Mouse (Mus musculus): ENCODE measurements around the gene Cmip. TPM values are rescaled to one million over a fixed set of nuclear protein-coding genes. Genes with fewer than 3 reads are reported as not detected.

The Cmip gene
- polyA plus RNA-seq, 1 experiment from 2014 or later, result 6.2 TPM

GRCm38 (mm10) chr8:117299204-117299603 lies 42.3 kb downstream of the Cmip start:
- peaks cover 69% of the 10 kb centered on the region for H3K4me1 ChIP-seq
- no peaks in the 10 kb centered on the region for H3K27me3 ChIP-seq (replicated peaks)
- H3K36me3 ChIP-seq, result no peaks in the 10 kb centered on the region
- H3K9me3 ChIP-seq, result no peaks in the 10 kb centered on the region
- no peak overlapping the region for H3K4me2 ChIP-seq
- H3K4me3 ChIP-seq, result no peak overlapping the region
- H3K9ac ChIP-seq, result no peak overlapping the region; the same call in 1 of the 2 replicates
- 76% methylated on average over 10 of the region's 10 CpGs for WGBS
- 0 out of 2 replicates have a peak overlapping the region, but pooled peaks have one; percentile 75 for H3K27ac ChIP-seq (replicated peaks)
- ATAC-seq (ENCODE audit: extremely low read depth, insufficient number of reproducible peaks, low FRiP score, low TSS enrichment), result no peak

- no peaks in the 10 kb centered on the region for H3K36me3 ChIP-seq
- no peak overlapping the region for H3K4me2 ChIP-seq
- WGBS, result 73% methylated on average over 7 of the region's 7 CpGs
- no peaks in the 10 kb centered on the region for H3K9me3 ChIP-seq
- H3K4me3 ChIP-seq, result no peak overlapping the region
- H3K27me3 ChIP-seq (replicated peaks), result no peaks in the 10 kb centered on the region
- peaks cover 67% of the 10 kb centered on the region for H3K4me1 ChIP-seq
- H3K27ac ChIP-seq (replicated peaks), result no peak overlapping the region
- no peak for ATAC-seq (ENCODE audit: extremely low read depth, insufficient number of reproducible peaks, low FRiP score, low TSS enrichment)
- H3K9ac ChIP-seq, result no peak overlapping the region
Observed at GRCm38 (mm10) chr8:117300188-117300587, 43.3 kb downstream of the Cmip start.

DNA sequence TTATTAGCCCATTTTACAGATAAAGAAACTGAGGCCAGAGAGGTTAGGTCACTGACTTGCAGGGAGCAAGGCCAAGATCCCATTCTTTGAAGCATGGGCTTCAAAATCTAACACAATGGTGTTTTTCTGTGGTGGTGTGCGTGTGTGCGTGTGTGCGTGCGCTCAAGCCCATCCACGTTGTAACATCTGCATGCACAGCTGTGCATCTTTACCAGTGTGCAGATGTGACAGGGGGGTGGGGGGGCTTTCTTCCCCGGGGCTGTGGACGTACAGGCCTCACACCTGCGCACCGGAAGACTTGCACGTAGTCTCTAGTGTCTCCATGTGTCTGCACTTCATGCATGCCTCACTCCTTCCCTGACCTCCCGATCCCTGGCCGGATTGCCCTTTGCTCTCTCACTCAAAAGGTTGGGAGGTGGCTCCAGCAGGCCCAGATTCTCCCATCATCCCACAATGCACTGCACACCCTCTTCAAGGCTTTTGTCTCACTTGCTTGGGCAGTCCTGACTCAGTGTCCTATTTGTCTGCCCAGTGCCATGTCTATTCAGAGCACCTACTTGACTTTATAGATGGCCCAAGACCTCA lies 44.7 kb downstream of the Cmip start:
- H3K36me3 ChIP-seq, result no peaks in the 10 kb centered on the region
- no peaks in the 10 kb centered on the region for H3K27me3 ChIP-seq (replicated peaks)
- H3K9me3 ChIP-seq, result no peaks in the 10 kb centered on the region
- 92% methylated on average over 12 of the region's 12 CpGs for WGBS
- H3K9ac ChIP-seq, result no peak overlapping the region
- ATAC-seq (ENCODE audit: extremely low read depth, insufficient number of reproducible peaks, low FRiP score, low TSS enrichment), result no peak
- H3K4me2 ChIP-seq, result no peak overlapping the region
- peaks cover 71% of the 10 kb centered on the region for H3K4me1 ChIP-seq
- no peak overlapping the region for H3K27ac ChIP-seq (replicated peaks)
- H3K4me3 ChIP-seq, result no peak overlapping the region

- no peak overlapping the region for H3K4me2 ChIP-seq
- H3K4me3 ChIP-seq, result no peak overlapping the region
- WGBS, result 79% methylated on average over 11 of the region's 11 CpGs
- no peaks in the 10 kb centered on the region for H3K27me3 ChIP-seq (replicated peaks)
- no peaks in the 10 kb centered on the region for H3K9me3 ChIP-seq
- no peak for ATAC-seq (ENCODE audit: extremely low read depth, insufficient number of reproducible peaks, low FRiP score, low TSS enrichment)
- H3K36me3 ChIP-seq, result no peaks in the 10 kb centered on the region
- H3K9ac ChIP-seq, result no peak overlapping the region
- H3K27ac ChIP-seq (replicated peaks), result no peak overlapping the region
- H3K4me1 ChIP-seq, result peaks cover 73% of the 10 kb centered on the region
Observed at GRCm38 (mm10) chr8:117302072-117302471, 45.2 kb downstream of the Cmip start.

DNA sequence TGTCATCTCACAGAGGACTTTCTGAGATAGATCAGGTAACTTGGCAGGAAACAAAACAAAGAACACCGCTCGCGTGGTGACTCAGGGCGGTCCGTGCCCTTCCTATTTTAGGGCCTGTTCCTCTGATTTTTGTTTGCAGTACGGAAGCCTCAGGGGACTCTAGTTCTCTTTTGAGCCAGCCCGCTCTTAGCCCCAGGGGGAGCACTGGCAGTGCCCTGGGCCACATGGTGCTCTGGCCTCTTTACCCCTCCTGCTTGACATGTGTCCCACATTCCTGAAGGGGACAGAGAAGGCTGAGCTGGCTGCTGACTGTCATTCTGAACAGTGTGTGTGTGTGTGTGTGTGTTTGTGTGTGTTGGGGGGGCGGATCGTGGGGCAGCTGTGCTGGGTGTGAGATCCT lies 46.8 kb downstream of the Cmip start:
- Histone ChIP-seq H3K9me3 (no peaks in the 10 kb centered on the region), H3K4me3 (no peak overlapping the region), H3K4me1 (peaks cover 69% of the 10 kb centered on the region), H3K4me2 (no peak overlapping the region), H3K9ac (peak overlapping the region; percentile 0; the same call in 1 of the 2 replicates), H3K36me3 (no peaks in the 10 kb centered on the region), H3K27ac (replicated peaks) (no peak overlapping the region), H3K27me3 (replicated peaks) (no peaks in the 10 kb centered on the region)
- 40% methylated on average over 9 of the region's 9 CpGs for WGBS
- ATAC-seq (ENCODE audit: extremely low read depth, insufficient number of reproducible peaks, low FRiP score, low TSS enrichment), result no peak

- Histone ChIP-seq H3K9me3 (no peaks in the 10 kb centered on the region), H3K4me2 (no peak overlapping the region), H3K4me1 (peaks cover 51% of the 10 kb centered on the region), H3K27ac (replicated peaks) (no peak overlapping the region), H3K9ac (no peak overlapping the region), H3K27me3 (replicated peaks) (no peaks in the 10 kb centered on the region), H3K36me3 (no peaks in the 10 kb centered on the region), H3K4me3 (no peak overlapping the region)
- WGBS, result 48% methylated on average over 5 of the region's 5 CpGs
- no peak for ATAC-seq (ENCODE audit: extremely low read depth, insufficient number of reproducible peaks, low FRiP score, low TSS enrichment)
Observed at GRCm38 (mm10) chr8:117305405-117305804, 48.5 kb downstream of the Cmip start.

DNA sequence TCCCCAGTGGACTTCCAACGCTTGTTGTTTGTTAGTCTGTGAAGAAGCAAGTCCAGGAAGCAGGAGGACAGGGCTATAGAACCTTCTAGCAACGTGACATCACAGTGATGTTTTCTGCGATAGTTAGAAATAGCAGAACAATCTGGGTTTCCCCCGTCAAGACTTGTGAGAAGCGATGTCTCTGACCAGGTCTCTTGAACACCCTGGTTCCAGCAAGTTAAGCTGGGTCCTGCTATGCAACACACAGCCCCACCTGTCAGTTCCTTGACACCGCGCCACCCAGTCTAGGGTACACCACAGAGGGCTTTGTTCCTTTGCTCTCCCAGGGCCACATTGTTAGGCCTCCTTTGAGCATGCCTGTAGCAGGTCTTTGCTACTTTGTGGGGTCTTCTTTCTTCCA lies 49.9 kb downstream of the Cmip start:
- Histone ChIP-seq H3K4me1 (peaks cover 50% of the 10 kb centered on the region), H3K27me3 (replicated peaks) (no peaks in the 10 kb centered on the region), H3K4me2 (no peak overlapping the region), H3K27ac (replicated peaks) (no peak overlapping the region), H3K9ac (no peak overlapping the region), H3K4me3 (no peak overlapping the region), H3K9me3 (no peaks in the 10 kb centered on the region), H3K36me3 (no peaks in the 10 kb centered on the region)
- no peak for ATAC-seq (ENCODE audit: extremely low read depth, insufficient number of reproducible peaks, low FRiP score, low TSS enrichment)
- 89% methylated on average over 7 of the region's 7 CpGs for WGBS

- Histone ChIP-seq H3K4me2 (no peak overlapping the region), H3K4me3 (no peak overlapping the region), H3K27me3 (replicated peaks) (no peaks in the 10 kb centered on the region), H3K9ac (no peak overlapping the region), H3K4me1 (peaks cover 46% of the 10 kb centered on the region), H3K36me3 (no peaks in the 10 kb centered on the region), H3K27ac (replicated peaks) (no peak overlapping the region), H3K9me3 (no peaks in the 10 kb centered on the region)
- 82% methylated on average over 8 of the region's 8 CpGs for WGBS
- no peak for ATAC-seq (ENCODE audit: extremely low read depth, insufficient number of reproducible peaks, low FRiP score, low TSS enrichment)
Observed at GRCm38 (mm10) chr8:117307221-117307620, 50.4 kb downstream of the Cmip start.

- Histone ChIP-seq H3K4me2 (no peak overlapping the region), H3K9me3 (no peaks in the 10 kb centered on the region), H3K27me3 (replicated peaks) (no peaks in the 10 kb centered on the region), H3K4me1 (peaks cover 42% of the 10 kb centered on the region), H3K27ac (replicated peaks) (no peak overlapping the region), H3K9ac (no peak overlapping the region), H3K36me3 (no peaks in the 10 kb centered on the region), H3K4me3 (no peak overlapping the region)
- ATAC-seq (ENCODE audit: extremely low read depth, insufficient number of reproducible peaks, low FRiP score, low TSS enrichment), result no peak
- 82% methylated on average over 13 of the region's 13 CpGs for WGBS
Observed at GRCm38 (mm10) chr8:117308303-117309095, 51.6 kb downstream of the Cmip start.

DNA sequence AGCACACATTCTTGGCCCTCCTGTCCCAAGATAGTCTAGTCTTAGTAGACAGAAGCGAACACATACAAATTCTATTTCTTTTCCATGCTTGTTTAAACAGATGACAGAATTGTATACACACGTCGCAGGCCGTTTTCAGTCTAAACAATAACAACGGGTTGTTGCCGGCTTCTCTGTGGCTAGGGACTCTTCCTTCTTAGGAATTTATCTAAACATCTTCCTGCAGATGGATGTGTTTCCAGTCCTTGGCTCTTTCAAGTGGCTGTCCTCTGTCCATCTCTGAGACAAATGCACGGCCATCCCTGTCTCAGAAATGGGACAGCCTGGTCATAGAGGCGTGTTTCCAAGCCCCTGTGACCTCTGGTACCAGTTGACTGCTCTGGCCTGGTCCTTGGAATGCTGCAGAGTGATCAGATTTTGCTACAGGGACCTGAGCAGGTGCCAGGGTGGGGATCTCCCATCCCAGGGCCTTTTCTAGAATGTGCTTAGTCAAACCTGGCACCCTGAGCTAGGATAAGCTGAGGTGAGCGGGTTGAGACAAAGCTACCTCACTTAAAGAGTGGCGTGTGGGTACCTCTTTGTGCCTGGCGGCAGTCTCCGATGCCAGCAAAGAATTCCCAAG lies 52.9 kb downstream of the Cmip start:
- Histone ChIP-seq H3K9ac (no peak overlapping the region), H3K27ac (replicated peaks) (no peak overlapping the region), H3K4me3 (no peak overlapping the region), H3K4me1 (peaks cover 40% of the 10 kb centered on the region), H3K27me3 (replicated peaks) (no peaks in the 10 kb centered on the region), H3K36me3 (no peaks in the 10 kb centered on the region), H3K4me2 (no peak overlapping the region), H3K9me3 (no peaks in the 10 kb centered on the region)
- ATAC-seq (ENCODE audit: extremely low read depth, insufficient number of reproducible peaks, low FRiP score, low TSS enrichment), result no peak
- WGBS, result 83% methylated on average over 12 of the region's 12 CpGs

DNA sequence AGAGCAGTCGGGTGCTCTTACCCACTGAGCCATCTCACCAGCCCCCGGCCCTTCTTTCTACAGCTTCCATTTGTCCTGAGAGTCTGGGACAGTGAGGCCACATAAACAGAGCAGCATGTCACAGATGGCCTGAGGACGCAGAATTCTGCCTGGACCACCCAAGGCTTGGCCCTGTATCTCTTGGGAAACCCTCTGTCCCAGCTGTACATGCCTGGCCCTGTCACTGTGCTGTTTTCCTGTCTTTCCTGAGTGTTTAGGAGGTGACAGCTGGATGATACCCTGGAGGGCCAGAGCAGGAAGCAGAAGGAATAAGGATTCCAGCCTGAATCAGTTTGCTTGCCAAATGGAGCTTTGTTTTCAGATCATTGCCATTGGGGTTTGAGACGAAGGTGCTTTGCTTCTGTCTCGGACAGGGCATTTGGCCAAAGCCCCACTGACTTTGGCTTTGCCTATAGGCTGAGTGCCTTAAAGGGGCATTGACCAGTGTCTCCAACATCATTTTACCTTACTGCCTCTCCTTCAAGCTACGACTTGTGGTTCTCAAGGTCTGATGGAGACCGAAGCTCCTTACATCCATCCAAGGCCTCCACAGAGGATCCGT lies 54.2 kb downstream of the Cmip start:
- Histone ChIP-seq H3K27me3 (replicated peaks) (no peaks in the 10 kb centered on the region), H3K4me3 (no peak overlapping the region), H3K9ac (no peak overlapping the region), H3K4me2 (no peak overlapping the region), H3K27ac (replicated peaks) (no peak overlapping the region), H3K36me3 (no peaks in the 10 kb centered on the region), H3K4me1 (peaks cover 41% of the 10 kb centered on the region), H3K9me3 (no peaks in the 10 kb centered on the region)
- no peak for ATAC-seq (ENCODE audit: extremely low read depth, insufficient number of reproducible peaks, low FRiP score, low TSS enrichment)
- 79% methylated on average over 8 of the region's 8 CpGs for WGBS

All from heart, embryonic 13.5 days (tissue).